Mouse (Mus musculus) neural tube, embryonic 10.5 days (tissue): Measurements from ENCODE around the gene Rpl37a.

Experiments
- DNase-seq: peaks from one replicate; pipeline ENCODE4 v3.0.0-alpha.2; 2017; ENCODE audit warnings: low spot score; ENCODE audit errors: extremely low spot score

Gene Rpl37a

DNA sequence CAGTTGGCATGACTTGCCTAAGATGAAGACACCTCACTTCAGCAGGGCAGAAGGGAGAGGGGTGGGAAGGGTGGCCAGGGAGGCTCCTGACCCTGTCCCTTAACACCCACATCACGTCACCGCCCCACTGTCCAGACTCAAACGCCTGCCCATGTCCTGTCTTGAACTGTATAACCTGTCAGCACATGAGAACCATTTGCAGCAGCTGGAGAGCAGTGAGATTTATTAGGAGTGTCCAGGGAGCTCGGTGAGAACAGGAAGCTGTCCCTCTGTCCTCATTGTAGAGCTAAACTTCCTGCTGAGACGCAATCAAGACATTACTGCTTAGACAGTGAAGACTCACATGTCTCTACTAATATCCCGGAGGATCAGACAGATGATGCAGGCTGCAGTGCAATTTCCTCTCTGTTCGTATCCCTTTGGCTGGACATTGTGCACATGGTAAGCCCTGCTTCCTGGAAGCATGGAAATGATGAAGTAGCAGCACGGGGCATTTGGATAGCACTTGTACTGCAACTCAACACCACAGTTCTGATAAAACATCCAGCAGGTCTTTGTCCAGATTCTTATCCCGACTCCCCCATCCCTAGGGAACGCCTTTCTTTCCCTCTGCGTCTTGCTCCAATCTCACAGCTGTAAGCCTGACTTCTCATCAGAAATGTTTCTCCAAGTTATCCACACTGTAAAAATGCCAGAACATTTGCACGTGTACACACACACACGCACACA lies 25.5 kb downstream of the Rpl37a start:
- no peak for DNase-seq

DNA sequence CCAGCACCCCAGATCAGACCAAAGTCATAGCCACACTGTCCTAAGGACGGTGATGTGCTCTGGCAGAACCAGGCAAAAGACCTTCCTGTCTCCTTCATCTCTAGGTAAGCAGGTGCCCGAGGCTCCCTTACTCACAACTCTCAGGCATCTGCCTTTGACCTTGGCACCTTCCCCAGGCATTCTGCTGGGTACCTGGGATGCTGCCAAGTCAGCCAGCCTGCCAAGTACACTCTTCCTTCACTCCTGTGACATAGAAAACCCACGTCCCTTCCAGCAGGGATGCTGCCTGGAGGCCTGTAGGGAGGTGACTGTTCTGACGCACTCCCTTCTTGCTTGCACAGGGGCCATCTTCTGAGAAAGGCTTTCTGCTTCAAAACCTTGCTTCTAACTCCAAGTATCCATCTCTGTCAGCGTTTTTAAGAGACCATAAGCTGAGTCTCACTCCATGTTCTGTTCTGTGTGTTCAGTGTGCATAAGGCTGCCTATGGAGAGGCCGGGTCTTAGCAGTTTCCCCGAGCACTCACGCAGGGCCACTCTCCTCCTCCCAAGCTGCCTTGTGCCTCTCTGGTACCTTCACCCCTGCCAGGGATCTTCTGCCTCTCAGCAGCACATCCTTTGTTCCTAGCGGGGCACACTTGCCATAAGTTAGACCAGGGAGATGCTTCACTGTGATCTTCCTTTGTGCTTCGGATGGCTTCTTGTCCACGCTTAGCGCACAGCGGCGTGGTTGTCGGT lies 28.0 kb downstream of the Rpl37a start:
- DNase-seq = no peak

DNA sequence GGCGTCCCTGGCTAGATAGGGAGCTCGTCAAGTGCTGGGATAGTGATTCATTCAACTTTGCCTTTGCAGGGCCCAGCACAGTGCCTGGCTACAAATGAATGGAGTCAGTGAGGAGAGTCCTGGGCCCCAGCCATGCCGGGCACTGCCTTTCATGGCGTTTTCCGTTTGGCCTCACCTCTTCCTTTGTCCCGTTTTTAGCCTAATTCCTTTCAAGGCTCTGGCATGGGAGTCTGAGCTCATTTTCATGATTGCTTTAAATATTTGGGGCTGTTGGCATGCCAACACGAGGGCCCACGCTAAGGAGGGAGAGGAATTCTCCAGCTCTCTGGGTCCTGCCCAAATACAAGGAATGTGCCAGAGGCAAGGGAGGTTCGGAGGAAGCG lies 28.6 kb downstream of the Rpl37a start:
- DNase-seq = no peak

DNA sequence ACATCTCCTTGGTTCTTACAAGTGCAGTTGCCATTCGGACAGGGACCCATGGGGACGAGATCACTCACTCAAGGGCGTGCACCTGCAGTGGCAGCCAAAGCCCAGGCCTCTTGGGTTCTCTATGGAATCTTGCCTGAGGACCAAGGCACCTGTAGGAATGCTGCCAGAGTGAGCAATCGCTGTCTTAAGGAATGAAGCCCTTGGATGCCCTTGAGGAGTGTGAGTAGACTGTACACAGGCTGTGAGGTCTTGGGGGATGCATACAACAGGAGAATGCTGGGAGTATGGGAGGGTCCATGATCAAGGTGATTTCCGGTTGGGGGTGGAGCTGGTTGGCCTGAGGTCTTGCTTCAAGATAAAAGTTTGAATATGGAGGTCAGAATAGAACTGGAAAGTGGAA lies 30.3 kb downstream of the Rpl37a start:
- no peak for DNase-seq

DNA sequence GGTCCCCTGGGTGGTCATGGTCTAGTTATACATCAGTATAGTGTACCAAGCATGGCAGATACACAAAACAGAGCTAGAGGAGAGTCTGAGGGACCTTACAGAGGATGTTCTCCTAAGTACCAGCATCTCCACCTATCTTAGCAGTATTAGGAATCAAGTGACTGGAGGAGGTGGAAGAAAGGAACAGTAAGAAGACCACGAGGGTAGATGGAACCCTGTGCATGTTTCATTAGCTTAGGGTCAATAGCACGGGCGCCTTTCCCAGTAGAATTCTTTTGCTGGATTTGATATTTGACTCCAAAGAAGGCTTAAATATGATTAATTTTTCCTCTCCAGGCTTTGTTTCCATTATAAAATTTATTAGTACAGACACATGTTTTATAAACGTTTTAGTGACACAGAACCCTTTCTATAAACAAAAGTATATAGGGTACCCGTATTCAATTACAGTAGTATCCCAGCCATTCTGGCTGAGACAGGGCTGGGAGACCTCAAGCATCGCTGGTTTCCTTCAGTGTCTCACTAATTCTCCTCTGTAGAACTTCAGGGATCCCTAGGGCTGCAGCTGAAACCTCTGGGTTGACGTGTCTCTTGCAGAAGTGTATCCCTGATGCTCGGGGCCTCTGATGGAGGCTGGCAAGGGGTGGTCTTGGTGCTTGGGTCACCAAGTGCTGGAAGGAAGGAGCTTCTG lies 33.9 kb downstream of the Rpl37a start:
- DNase-seq = no peak

DNA sequence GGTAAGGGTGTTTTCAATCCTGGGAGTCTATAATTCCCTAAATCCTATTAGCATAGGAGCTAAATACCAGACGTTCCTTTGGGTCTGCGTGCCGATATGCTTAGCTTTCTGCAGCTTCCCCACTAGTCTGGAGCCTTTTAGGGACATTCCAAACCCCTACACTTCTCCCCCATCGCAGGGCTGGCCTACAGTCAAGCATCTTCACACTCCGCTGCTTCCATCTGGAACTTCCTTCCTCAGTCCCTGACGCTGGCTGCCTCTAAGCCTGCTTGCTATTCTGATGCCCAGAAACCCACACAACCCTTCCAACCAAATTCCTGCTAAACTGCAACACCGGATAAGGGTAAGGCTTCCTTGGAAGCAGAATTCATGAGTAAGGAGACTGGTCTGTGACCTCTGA lies 35.3 kb downstream of the Rpl37a start:
- DNase-seq = no peak

DNA sequence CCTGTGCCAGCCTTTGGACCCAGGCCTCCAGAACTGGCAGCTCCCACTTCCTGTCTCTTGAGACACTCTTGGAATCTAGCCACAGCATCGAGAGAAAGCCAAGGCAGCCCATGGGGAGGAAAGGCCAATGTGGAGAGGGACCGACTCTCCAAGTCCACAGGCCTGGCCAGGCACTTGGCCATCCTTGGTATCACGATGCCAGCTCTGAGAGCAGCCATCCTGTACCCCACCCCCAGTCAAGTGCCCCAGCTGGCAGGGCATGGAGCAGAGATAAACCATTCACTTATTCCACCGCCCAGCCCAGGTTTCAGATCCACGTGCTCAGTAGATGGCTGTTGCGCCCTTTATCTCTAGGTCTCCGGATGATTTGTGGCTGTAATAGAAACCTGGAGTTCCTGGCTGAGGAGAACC lies 40.3 kb downstream of the Rpl37a start:
- DNase-seq = no peak

DNA sequence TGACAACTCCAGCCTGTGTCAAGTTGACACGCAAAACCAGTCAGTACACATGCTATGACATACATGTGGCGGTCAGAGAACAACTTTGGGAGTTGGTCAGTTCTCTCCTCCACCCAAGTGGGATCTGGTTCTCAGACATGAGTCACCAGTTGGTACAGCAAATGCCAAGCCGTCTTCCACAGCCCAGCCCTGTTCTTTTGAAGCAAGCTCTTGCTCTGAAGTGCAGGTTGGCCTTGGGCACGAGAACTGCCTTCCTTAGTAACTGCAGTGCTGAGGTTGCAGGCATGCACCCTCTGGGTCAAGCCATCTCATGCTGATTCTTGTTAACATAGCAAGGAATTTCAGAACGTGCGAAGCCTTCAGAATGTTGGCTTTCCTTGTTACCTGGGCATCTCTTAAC lies 42.1 kb downstream of the Rpl37a start:
- DNase-seq = no peak

DNA sequence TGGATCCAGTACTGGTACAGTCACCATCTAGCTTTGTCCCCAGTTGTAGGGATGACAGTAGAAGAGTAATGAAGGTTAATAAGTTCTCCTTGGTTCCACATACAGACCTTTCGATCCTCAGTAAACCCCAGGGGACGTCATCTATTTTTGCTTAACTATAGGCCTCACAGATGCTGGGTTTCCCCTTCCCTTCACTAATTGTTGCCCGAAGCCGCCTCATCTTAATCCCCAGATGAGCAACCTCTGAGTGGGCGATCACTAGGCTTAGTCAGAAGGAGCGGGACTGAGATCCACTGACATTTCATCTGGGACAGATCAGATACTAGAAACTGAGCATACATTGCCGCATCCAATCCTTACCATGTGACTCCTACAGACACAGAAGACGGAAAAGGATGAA lies 44.1 kb downstream of the Rpl37a start:
- no peak for DNase-seq

DNA sequence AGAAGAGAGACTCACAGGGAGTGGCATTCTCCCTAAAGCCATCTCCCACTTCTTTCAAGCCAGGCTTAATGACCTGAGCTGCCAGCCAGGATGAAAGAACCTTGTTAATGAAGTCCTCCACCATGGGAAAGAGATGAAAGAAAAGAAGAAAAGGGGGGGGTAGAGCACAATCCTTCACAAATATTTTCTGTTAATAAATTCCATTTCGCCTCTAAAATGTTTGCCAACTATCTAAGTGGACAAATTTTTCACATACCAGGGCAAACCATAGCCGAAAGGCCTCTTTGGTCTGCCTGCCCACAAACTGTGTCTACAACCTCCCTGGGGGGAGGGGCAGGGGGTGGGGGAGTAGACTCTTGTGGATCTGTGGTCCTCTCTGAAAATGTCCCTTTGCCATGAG lies 44.7 kb downstream of the Rpl37a start:
- no peak for DNase-seq

DNA sequence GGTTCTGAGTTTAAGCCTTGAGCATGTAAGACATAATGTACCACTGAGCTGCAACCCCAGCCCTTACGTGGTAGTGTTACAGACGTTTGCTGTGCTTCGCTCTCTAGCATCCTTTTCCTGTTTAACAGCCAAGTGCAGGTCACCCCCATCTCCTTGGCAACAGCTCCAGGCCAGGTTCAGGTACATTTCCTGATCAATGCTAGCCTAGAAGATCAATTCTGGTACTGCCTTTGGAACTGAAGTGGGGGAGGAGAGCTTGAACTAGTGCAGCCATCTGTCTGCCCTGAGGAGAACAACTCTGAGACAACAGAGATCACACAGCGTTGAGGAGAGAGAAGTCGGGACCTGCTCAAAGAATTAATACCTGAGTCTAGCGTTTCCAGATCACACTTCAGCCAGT lies 48.7 kb downstream of the Rpl37a start:
- no peak for DNase-seq
